Mouse (Mus musculus): ENCODE data around the gene Aaed1. TPM values are rescaled to one million over a fixed set of nuclear protein-coding genes. Genes with fewer than 3 reads are reported as not detected.

The Aaed1 gene
- polyA plus RNA-seq (2015; fragmentation: Nextera tagmentation; extraction: Ambion mirVana), result 37.8 and 39.3 TPM in 2 replicates

DNA sequence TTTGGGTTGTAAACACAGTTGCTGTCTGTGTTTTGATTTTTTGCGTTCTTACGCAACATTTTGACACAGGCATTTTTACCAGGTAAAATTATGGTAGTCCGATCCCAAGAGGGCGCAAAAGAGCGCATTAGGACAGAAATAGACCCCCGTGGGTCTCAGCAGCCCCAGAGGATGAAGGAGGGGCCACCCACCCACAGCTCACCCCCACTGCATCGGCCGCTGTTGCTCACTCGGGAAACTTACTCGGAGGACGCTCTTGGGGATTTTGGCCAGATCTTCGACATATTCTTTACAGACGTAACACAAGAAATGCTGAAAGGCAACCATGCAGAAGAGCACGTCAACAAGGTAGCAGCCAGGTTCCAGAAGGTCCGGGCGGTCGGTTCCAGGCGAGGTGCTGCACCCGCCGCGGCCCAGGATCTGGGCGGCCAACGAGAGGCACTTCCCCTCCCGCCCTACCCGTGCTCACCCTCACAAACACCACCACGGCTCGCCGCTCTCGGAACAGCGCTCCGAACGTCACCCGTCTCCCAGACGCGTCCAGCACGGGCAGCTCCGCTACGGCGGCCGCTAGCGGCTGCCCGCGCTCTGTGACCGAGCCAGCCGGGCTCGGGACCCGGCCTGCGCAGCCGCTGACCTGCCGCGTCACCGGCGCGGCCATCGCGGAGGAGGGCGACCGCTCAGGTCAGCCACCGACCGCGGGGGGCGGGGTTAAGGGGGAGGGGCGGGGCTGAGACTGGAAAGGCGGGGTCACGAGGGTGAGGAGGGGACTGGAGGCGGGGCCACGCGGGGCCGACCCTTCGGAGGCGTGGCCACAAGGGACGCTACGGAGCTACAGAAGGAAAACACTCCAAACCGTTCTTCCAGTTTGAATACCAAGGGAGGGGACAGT is at the start of gene Aaed1:
Aaed1 (minus strand) TSS at position 687 of the 892 bp plus-strand sequence.
- H3K9me3 ChIP-seq (ENCODE audit: low read length), result no peaks in the 10 kb centered on the region
- under 1% methylated on average over 58 of the region's 74 CpGs for WGBS (ENCODE audit: insufficient replicate concordance)

DNA sequence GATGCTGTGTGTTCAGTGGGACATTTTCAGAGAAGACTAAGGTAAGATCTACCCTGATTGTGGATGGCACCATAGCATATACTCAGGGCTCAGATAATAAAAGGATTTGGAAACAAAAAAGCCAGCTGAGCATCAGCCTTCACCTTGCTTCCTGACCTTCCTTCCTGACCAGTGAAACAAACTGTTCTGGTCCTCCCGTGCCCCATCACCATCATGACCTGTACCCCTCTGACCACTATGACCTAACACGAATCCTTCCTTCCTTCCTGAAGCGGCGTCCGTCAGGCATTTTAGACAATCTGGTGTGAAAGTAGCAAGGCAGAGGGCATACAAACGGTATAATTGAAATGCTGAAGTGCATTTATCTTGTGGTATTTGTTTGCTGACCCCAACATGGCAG is 49.6 kb upstream of the Aaed1 start:
- TF ChIP-seq CTCF (IDR thresholded peaks at IDR 0.05; ENCODE audit: low read depth) (no peak), EP300 (IDR thresholded peaks at IDR 0.05; ENCODE audit: low read depth) (peak; percentile 48; the same call in 1 of the 2 replicates)
- 73% methylated on average over 6 of the region's 6 CpGs for WGBS (ENCODE audit: insufficient replicate concordance)
- ATAC-seq, result peak; percentile 16

More for the DNA sequence above, at the start of gene Aaed1:
- Histone ChIP-seq H3K36me3 (replicated peaks; ENCODE audit: insufficient read depth, low read length) (peaks cover 13% of the 10 kb centered on the region), H3K4me2 (ENCODE audit: low read depth, low read length) (peak within 1 kb of the TSS; percentile 74), H3K27ac (ENCODE audit: low read depth) (peak within 1 kb of the TSS; percentile 98), H3K4me3 (ENCODE audit: low read depth, low read length) (peak within 1 kb of the TSS; percentile 60), H3K9ac (replicated peaks) (peak within 1 kb of the TSS; percentile 89), H3K4me1 (ENCODE audit: insufficient read depth) (peaks cover 19% of the 10 kb centered on the region), H3K27me3 (ENCODE audit: insufficient read depth, low read length) (no peaks in the 10 kb centered on the region)
- no peak for TF ChIP-seq EP300 (IDR thresholded peaks at IDR 0.05; ENCODE audit: low read depth)
- peak; percentile 50 for TF ChIP-seq CTCF (IDR thresholded peaks at IDR 0.05; ENCODE audit: low read depth)
- DNase-seq (peak; percentile 98), ATAC-seq (peak; percentile 84)

DNA sequence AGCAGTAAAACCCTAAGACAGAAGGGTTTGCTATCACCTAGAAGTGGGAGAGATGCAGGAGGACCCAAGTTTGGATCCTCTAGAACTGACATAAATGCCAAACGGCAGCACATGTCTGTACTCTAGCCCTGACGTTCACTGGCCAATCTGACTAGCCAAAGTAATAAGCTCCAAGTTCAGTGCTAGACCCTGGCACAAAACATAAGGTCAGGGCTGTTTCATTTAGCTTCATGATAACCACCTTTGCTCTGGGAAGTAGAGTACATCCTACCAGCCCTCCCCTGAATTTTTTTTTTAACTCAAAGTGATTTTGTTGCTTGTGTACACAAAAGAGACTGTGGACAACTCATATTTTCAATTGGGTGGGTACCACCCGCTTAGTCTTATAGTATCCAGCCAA is 48.5 kb upstream of the Aaed1 start:
- no peak overlapping the region for H3K9ac ChIP-seq (replicated peaks)
- H3K4me2 ChIP-seq (ENCODE audit: low read depth, low read length), result no peak overlapping the region
- H3K4me3 ChIP-seq (ENCODE audit: low read depth, low read length), result no peak overlapping the region
- no peaks in the 10 kb centered on the region for H3K4me1 ChIP-seq (ENCODE audit: insufficient read depth)
- no peaks in the 10 kb centered on the region for H3K27me3 ChIP-seq (ENCODE audit: insufficient read depth, low read length)
- DNase-seq (peak; percentile 39), ATAC-seq (peak; percentile 68)
- TF ChIP-seq CTCF (IDR thresholded peaks at IDR 0.05; ENCODE audit: low read depth) (no peak), EP300 (IDR thresholded peaks at IDR 0.05; ENCODE audit: low read depth) (peak; percentile 29; the same call in 1 of the 2 replicates)
- peak overlapping the region; percentile 23; the same call in 1 of the 2 replicates for H3K27ac ChIP-seq (ENCODE audit: low read depth)
- WGBS (ENCODE audit: insufficient replicate concordance), result 83% methylated on average over 3 of the region's 3 CpGs
- H3K36me3 ChIP-seq (replicated peaks; ENCODE audit: insufficient read depth, low read length), result peaks cover 14% of the 10 kb centered on the region; the same call in 1 of the 2 replicates
- no peaks in the 10 kb centered on the region for H3K9me3 ChIP-seq (ENCODE audit: low read length)

More for the DNA sequence above, 49.6 kb upstream of the Aaed1 start:
- no peak overlapping the region for H3K9ac ChIP-seq (replicated peaks)
- H3K9me3 ChIP-seq (ENCODE audit: low read length), result no peaks in the 10 kb centered on the region
- peaks cover 25% of the 10 kb centered on the region for H3K36me3 ChIP-seq (replicated peaks; ENCODE audit: insufficient read depth, low read length)
- no peak overlapping the region for H3K4me2 ChIP-seq (ENCODE audit: low read depth, low read length)
- no peak for DNase-seq
- no peak overlapping the region for H3K27ac ChIP-seq (ENCODE audit: low read depth)
- no peaks in the 10 kb centered on the region for H3K4me1 ChIP-seq (ENCODE audit: insufficient read depth)
- H3K4me3 ChIP-seq (ENCODE audit: low read depth, low read length), result no peak overlapping the region
- H3K27me3 ChIP-seq (ENCODE audit: insufficient read depth, low read length), result no peaks in the 10 kb centered on the region

- Histone ChIP-seq H3K36me3 (replicated peaks; ENCODE audit: insufficient read depth, low read length) (peaks cover 8% of the 10 kb centered on the region; the same call in 1 of the 2 replicates), H3K4me3 (ENCODE audit: low read depth, low read length) (no peak overlapping the region), H3K4me2 (ENCODE audit: low read depth, low read length) (no peak overlapping the region), H3K27me3 (ENCODE audit: insufficient read depth, low read length) (no peaks in the 10 kb centered on the region), H3K27ac (ENCODE audit: low read depth) (no peak overlapping the region), H3K9ac (replicated peaks) (no peak overlapping the region), H3K4me1 (ENCODE audit: insufficient read depth) (no peaks in the 10 kb centered on the region), H3K9me3 (ENCODE audit: low read length) (no peaks in the 10 kb centered on the region)
- no peak for DNase-seq
- ATAC-seq, result no peak
- WGBS (ENCODE audit: insufficient replicate concordance), result 73% methylated on average over 3 of the region's 3 CpGs
- no peak for TF ChIP-seq CTCF (IDR thresholded peaks at IDR 0.05; ENCODE audit: low read depth)
- no peak for TF ChIP-seq EP300 (IDR thresholded peaks at IDR 0.05; ENCODE audit: low read depth)
Observed at GRCm38 (mm10) chr13:64359702-64360101, 47.2 kb upstream of the Aaed1 start.

- ATAC-seq, result no peak
- Histone ChIP-seq H3K27ac (ENCODE audit: low read depth) (no peak overlapping the region), H3K4me3 (ENCODE audit: low read depth, low read length) (no peak overlapping the region), H3K27me3 (ENCODE audit: insufficient read depth, low read length) (no peaks in the 10 kb centered on the region), H3K9me3 (ENCODE audit: low read length) (no peaks in the 10 kb centered on the region), H3K36me3 (replicated peaks; ENCODE audit: insufficient read depth, low read length) (peaks cover 8% of the 10 kb centered on the region; the same call in 1 of the 2 replicates), H3K4me2 (ENCODE audit: low read depth, low read length) (no peak overlapping the region), H3K9ac (replicated peaks) (no peak overlapping the region), H3K4me1 (ENCODE audit: insufficient read depth) (no peaks in the 10 kb centered on the region)
- TF ChIP-seq CTCF (IDR thresholded peaks at IDR 0.05; ENCODE audit: low read depth) (no peak), EP300 (IDR thresholded peaks at IDR 0.05; ENCODE audit: low read depth) (no peak)
- WGBS (ENCODE audit: insufficient replicate concordance), result 88% methylated on average over 1 of the region's 1 CpGs
- DNase-seq, result no peak
Observed at GRCm38 (mm10) chr13:64358476-64358875, 46.0 kb upstream of the Aaed1 start.

DNA sequence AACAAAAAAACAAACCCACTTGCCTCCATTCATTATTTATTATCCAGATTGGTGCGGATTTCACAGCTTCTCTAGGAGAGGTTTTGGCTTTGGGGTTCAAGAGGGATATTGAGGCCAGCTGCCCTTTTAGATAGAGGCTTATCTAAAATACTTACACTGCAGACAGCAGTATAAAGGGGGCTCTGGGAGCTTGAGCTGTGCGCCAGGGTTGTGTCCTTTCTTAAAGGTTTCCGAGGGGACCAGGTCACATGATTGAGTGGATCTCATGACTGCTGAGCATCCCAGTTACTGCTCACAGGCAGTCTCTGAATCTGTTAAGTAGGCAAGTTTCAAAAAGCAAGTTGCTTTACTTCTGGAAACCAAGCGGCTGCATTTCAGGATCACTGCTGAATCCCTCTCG is 44.9 kb upstream of the Aaed1 start:
- H3K4me1 ChIP-seq (ENCODE audit: insufficient read depth), result no peaks in the 10 kb centered on the region
- ATAC-seq (no peak), DNase-seq (no peak)
- WGBS (ENCODE audit: insufficient replicate concordance), result 54% methylated on average over 5 of the region's 5 CpGs
- H3K4me2 ChIP-seq (ENCODE audit: low read depth, low read length), result no peak overlapping the region
- no peak overlapping the region for H3K4me3 ChIP-seq (ENCODE audit: low read depth, low read length)
- H3K36me3 ChIP-seq (replicated peaks; ENCODE audit: insufficient read depth, low read length), result peaks cover 5% of the 10 kb centered on the region; the same call in 1 of the 2 replicates
- H3K27me3 ChIP-seq (ENCODE audit: insufficient read depth, low read length), result no peaks in the 10 kb centered on the region
- no peak overlapping the region for H3K27ac ChIP-seq (ENCODE audit: low read depth)
- no peak overlapping the region for H3K9ac ChIP-seq (replicated peaks)
- no peaks in the 10 kb centered on the region for H3K9me3 ChIP-seq (ENCODE audit: low read length)
- TF ChIP-seq CTCF (IDR thresholded peaks at IDR 0.05; ENCODE audit: low read depth) (no peak), EP300 (IDR thresholded peaks at IDR 0.05; ENCODE audit: low read depth) (no peak)

All from liver, postnatal 0 days (tissue).